Mouse (Mus musculus) kidney, adult 2 months (tissue): Measurements from ENCODE around the gene Ulbp1. TPM values are rescaled to one million over a fixed set of nuclear protein-coding genes. Genes with fewer than 3 reads are reported as not detected.
"Not testable (repeated sequence)": the region's sequence is repeated elsewhere in the genome, so short reads cannot be mapped to it uniquely, and the experiment has no call there.

ENCODE experiments used
- DNase-seq: peaks from one replicate; pipeline ENCODE4 v3.0.0; 2021
- H3K27ac ChIP-seq: fragments of 200-500 bp; 2 replicates; pipeline ENCODE4 v1.5.1; 2012; ENCODE audit warnings: low read depth, low read length, control low read depth, inconsistent platforms; ENCODE audit not compliant: insufficient read depth
- H3K27me3 ChIP-seq: fragments of 200-500 bp; replicated peaks from 2 replicates; pipeline ENCODE4 v1.6.1; 2012; ENCODE audit warnings: mild to moderate bottlenecking, moderate library complexity, low read length, inconsistent platforms; ENCODE audit not compliant: control insufficient read depth, insufficient read depth
- H3K36me3 ChIP-seq: fragments of 200-500 bp; 2 replicates; pipeline ENCODE4 v1.6.1; 2012; ENCODE audit warnings: mild to moderate bottlenecking, moderate library complexity, low read length, inconsistent platforms; ENCODE audit not compliant: control insufficient read depth, insufficient read depth
- H3K4me1 ChIP-seq: fragments of 200-500 bp; 2 replicates; pipeline ENCODE4 v1.6.1; 2011; ENCODE audit warnings: low read length; ENCODE audit not compliant: control insufficient read depth, insufficient read depth
- H3K4me3 ChIP-seq: fragments of 200-500 bp; 2 replicates; pipeline ENCODE4 v1.5.1; 2011; ENCODE audit warnings: mild to moderate bottlenecking, low read depth, low read length, control low read depth; ENCODE audit not compliant: insufficient read depth
- CTCF ChIP-seq: fragments of 200-500 bp; conservative IDR thresholded peaks from 2 replicates; pipeline ENCODE4 v1.5.1; 2011; ENCODE audit warnings: low read depth, mild to moderate bottlenecking, control low read depth, low read length, moderate library complexity, mixed read lengths; ENCODE audit not compliant: insufficient read depth, insufficient read length
- POLR2A ChIP-seq: fragments of 200-500 bp; IDR thresholded peaks from one replicate; pipeline ENCODE4 v1.6.1; 2011; ENCODE audit warnings: low read depth, low read length, control low read depth
- WGBS: fragments of 180-500 bp; shearing (Covaris S2); methylation state at CpG from one replicate; pipeline ENCODE4 v1.1.7; 2018; 5-methylcytosine and 5-hydroxymethylcytosine counted together
- polyA plus RNA-seq: library from polyadenylated mRNA; depleted of rRNA; stranded (reverse); fragments of >200 nt; gene quantifications from 2 replicates; pipeline ENCODE4 v1.2.3, GENCODE M21; 2012; rRNA removed

Gene Ulbp1
- 0.07 and 0.23 TPM in 2 replicates for polyA plus RNA-seq

GRCm38 (mm10) chr10:7473197-7473889, at the start of gene Ulbp1:
Gene Ulbp1 (minus strand): TSS chr10:7473638.
- H3K36me3 ChIP-seq: no peaks in the 10 kb centered on the region
- H3K27ac ChIP-seq: no peak within 1 kb of the TSS
- TF ChIP-seq CTCF (no peak), POLR2A (no peak)
- DNase-seq: peak; percentile 77
- H3K27me3 ChIP-seq: no peaks in the 10 kb centered on the region
- no peaks in the 10 kb centered on the region for H3K4me1 ChIP-seq
- peak within 1 kb of the TSS; percentile 34 for H3K4me3 ChIP-seq
- 36% methylated on average over 13 of the region's 13 CpGs for WGBS

DNA sequence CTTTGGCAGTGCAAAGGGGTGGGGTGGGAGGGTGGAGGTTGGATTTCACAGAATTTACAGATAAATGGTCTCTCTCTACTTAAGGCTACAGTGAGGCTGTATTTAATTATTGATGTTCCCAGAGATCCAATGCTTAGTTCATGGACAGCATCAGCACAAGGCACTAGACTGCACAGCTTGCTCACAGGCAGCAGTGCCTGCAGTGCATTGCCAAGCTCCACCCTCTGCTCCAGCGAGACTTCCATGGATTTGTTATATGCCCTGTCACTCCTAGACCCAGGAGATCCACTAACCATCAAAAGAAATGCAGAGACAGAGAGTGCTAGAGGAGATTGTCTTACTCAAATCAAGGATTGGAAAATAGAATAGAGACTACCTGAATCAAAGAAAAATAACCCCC, 24.7 kb upstream of the Ulbp1 start:
- 21% methylated on average over 1 of the region's 1 CpGs for WGBS
- not testable (repeated sequence) for H3K4me3 ChIP-seq, H3K36me3 ChIP-seq, H3K4me1 ChIP-seq, H3K27me3 ChIP-seq, DNase-seq, H3K27ac ChIP-seq

DNA sequence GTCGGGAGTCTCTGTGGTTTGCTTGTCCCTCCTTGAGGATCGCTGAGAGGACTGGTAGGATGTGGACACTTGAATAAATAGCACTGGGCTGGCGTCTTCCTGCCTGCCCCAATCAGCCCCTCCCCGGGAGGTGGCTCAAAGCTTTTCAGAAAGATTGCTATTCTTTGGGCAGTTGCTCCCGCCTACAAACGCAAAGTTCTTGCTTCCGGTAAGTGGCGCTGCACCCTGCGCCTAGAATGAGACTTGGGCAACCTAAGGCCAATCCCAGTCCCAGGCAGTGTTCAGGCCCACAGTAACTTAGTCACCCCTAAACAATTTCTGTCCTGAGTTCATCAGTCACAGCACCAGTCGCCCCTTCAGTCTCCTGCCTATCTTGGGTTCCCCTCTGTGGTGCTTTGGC, 18.9 kb upstream of the Ulbp1 start:
- 11% methylated on average over 10 of the region's 10 CpGs for WGBS
- not testable (repeated sequence) for H3K4me3 ChIP-seq

DNA sequence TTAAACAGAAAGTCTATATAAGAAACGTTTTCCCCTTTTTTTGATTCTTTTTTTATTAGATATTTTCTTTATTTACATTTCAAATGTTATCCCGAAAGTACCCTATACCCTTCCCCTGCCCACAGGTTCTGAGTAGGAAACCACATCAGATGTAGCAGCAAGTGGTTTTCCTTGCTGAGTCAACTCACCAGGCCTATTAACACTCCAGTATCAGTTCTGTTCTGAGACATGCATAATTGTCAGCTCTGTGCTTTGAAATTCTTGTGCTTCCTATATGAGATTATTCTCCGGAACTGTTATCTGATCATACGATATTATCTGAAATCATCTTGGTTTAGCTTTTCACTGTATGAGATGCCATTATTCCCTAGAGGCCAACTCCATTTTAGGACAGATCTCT, 10.2 kb upstream of the Ulbp1 start:
- Histone ChIP-seq H3K27ac (no peak overlapping the region), H3K27me3 (no peaks in the 10 kb centered on the region), H3K4me3 (no peak overlapping the region), H3K36me3 (no peaks in the 10 kb centered on the region), H3K4me1 (no peaks in the 10 kb centered on the region)
- WGBS: 64% methylated on average over 4 of the region's 4 CpGs
- DNase-seq: no peak
- TF ChIP-seq CTCF (no peak), POLR2A (no peak)

More for the DNA sequence above, 18.9 kb upstream of the Ulbp1 start:
- not testable (repeated sequence) for DNase-seq, H3K27ac ChIP-seq, H3K36me3 ChIP-seq, H3K4me1 ChIP-seq, H3K27me3 ChIP-seq

DNA sequence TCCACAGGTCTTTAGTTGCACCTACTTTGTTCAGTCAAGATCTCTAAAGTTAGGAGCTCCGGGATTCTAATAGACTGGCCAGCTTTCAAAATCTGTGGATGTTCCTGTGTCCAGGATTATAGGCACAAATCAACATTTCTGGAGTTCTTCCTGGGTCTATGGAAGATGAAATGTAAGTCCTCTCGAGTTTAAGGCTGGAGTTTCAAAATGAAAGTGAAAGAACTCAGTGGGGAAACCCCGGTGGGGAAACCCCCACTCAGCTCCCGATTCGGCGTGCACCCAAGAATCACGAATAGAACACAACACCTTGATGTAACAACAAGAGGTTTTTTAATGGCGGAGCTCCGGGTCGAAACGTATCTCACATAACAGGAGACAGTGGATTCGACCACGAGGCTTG, 787 bp upstream of the Ulbp1 start:
- not testable (repeated sequence) for H3K27ac ChIP-seq, H3K4me1 ChIP-seq, H3K4me3 ChIP-seq, H3K27me3 ChIP-seq, DNase-seq, H3K36me3 ChIP-seq
- WGBS: 70% methylated on average over 7 of the region's 13 CpGs

- 69% methylated on average over 3 of the region's 3 CpGs for WGBS
- no peaks in the 10 kb centered on the region for H3K4me1 ChIP-seq
- no peak overlapping the region for H3K27ac ChIP-seq
- H3K4me3 ChIP-seq: no peak overlapping the region
- DNase-seq: no peak
- H3K27me3 ChIP-seq: no peaks in the 10 kb centered on the region
- TF ChIP-seq POLR2A: no peak
- no peak for TF ChIP-seq CTCF
- no peaks in the 10 kb centered on the region for H3K36me3 ChIP-seq
Observed at GRCm38 (mm10) chr10:7471664-7472063, 1.8 kb downstream of the Ulbp1 start.

GRCm38 (mm10) chr10:7470457-7470856, 3.0 kb downstream of the Ulbp1 start:
- Histone ChIP-seq H3K27ac (no peak overlapping the region), H3K36me3 (no peaks in the 10 kb centered on the region), H3K4me3 (no peak overlapping the region), H3K4me1 (no peaks in the 10 kb centered on the region), H3K27me3 (no peaks in the 10 kb centered on the region)
- WGBS: 5% methylated on average over 7 of the region's 7 CpGs
- no peak for DNase-seq
- TF ChIP-seq POLR2A: no peak
- no peak for TF ChIP-seq CTCF
